Mouse (Mus musculus) thymus, postnatal 36 days (tissue): Measurements from ENCODE around the gene Gtpbp6.
A peak's percentile ranks its signal among the peaks of the same experiment; 100 is the strongest.
"Not testable (repeated sequence)": the region's sequence is repeated elsewhere in the genome, so short reads cannot be mapped to it uniquely, and the experiment has no call there.

Source experiments
- DNase-seq, 2 experiments: peaks; one replicate each; pipeline ENCODE4 v3.0.0; 2022; ENCODE audit warnings: mixed read lengths in 2 of 2

Gtpbp6 gene

GRCm38 (mm10) chr5:110099656-110100580, 8.1 kb downstream of the Gtpbp6 start, which contains the start of gene Plcxd1:
Gene Plcxd1, plus strand, starts transcription at chr5:110099969.
- peak in 1 of 2 experiments; percentile 47 for DNase-seq

- peak in 1 of 2 experiments; percentile 51 for DNase-seq
These were observed 9.0 kb downstream of the Gtpbp6 start for GRCm38 (mm10) chr5:110098991-110099477.

- DNase-seq = no peak
These were observed 13.2 kb downstream of the Gtpbp6 start for GRCm38 (mm10) chr5:110094847-110095213.

DNA sequence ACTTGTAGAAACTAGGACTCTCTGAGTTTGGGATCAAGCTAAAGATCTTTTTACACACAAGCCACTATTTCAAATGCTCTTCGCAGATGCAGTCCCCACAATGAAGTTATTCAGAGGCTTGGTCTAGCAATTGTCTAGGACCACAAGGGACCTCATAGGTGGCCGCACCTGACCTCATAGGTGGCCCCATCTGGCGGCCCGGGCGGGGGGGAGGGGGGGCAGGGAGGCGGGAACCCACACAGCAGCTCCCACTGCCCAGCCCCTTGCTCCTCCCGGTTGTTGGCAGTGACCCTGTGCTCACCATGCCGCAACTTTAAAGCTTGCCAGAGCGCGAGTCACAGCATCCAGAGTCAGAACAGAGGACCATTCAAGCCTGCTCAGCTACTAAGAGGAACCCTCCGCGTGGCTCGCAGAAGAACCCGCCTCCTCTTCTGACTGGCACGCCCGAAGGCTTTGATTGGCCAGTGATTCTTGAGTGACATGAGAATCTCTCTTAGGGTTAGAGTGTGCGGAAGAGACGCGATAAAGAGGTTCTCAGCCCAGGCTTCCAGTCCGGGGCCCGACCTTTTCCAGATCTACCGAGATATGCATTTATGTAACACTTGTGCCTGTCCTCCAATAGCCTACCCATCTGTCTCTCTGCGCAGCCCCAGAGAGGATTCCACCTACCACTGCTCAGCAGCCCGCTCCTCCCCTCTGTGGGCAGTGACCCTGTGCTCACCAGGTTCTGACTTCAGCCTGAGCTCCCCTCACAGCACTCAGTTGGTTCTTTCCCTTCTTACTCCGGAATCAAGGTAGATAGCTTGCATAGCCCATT, 13.8 kb downstream of the Gtpbp6 start, which contains the start of gene Gm35315:
Gene Gm35315, minus strand, starts transcription at position 391 of the 817 bp plus-strand sequence.
- peak; percentile 85 to 90 for DNase-seq

- peak in 1 of 2 experiments; percentile 73 for DNase-seq
These were observed 16.5 kb downstream of the Gtpbp6 start for GRCm38 (mm10) chr5:110091546-110091945.

GRCm38 (mm10) chr5:110086161-110086866, 21.7 kb downstream of the Gtpbp6 start:
- no peak for DNase-seq

DNA sequence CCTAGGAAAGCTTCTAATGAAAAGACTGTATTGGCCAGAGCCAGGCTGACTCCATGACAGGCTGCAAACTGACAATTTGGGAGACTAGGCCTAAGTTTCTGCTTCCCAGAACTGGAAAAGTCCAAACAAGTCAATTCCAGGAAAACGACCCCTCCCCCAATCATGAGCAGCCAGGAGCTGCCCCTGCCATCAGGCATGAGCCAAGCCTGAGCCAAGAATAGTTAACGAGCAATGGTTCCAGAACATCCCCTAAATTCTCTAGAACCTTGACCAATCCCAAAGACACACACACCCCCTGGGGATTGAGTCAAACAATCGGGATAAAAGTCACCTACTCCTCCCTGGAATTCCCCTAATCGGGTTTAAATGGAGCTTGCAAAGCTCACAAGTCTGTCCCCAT, 25.0 kb downstream of the Gtpbp6 start:
- no peak for DNase-seq

- DNase-seq = not testable (repeated sequence)
These were observed 35.6 kb downstream of the Gtpbp6 start, which contains the start of gene Gm17655 for GRCm38 (mm10) chr5:110072413-110072812. Gene Gm17655, minus strand, starts transcription at chr5:110072513.

GRCm38 (mm10) chr5:110057637-110058408, 50.2 kb downstream of the Gtpbp6 start:
- DNase-seq = peak; percentile 78 to 82
